20 mouse cellular contexts compared by ENCODE assay signal in genomic region chr16:33141758-33142280, GRCm38 (mm10). TPM values are rescaled to one million over a fixed set of nuclear protein-coding genes. Genes with fewer than 3 reads are reported as not detected.
DNase-seq lines count a peak whose midpoint lies in the region; TF ChIP-seq lines count a peak whose summit lies in the region.
"Had no signal": no experiment of that assay in that cellular context is flagged by ENCODE, and none has a peak within 500 bp of the region (broad histone marks: within the 10 kb centered on the region; RNA-seq: fewer than 3 reads in every experiment).

No protein-coding gene starts in this region.

- H3K9ac ChIP-seq in CH12.LX (ENCODE audit: insufficient read depth, low read depth) (no peak overlapping the region), ES-E14 (ENCODE audit: insufficient read depth, low read depth, low read length, poor library complexity, severe bottlenecking) (no peak overlapping the region)
- H3K9ac ChIP-seq: embryonic facial prominence, embryonic 13.5 days; embryonic facial prominence, embryonic 15.5 days; forebrain, embryonic 12.5 days had no signal

- dilution Hi-C loops in CH12.LX (cut with MboI; ENCODE audit: extremely low pct_ligation_motif_present, extremely low pct_unique_long_range_greater_than_20kb, low sequenced_read_pairs) = no loop called here

- H3K4me3 ChIP-seq in CH12.LX (replicated peaks in 1 of 3; ENCODE audit: low read depth in 2 of 3, low read length in 2 of 3, poor library complexity in 1 of 3) (no peak overlapping the region), ES-E14 (ENCODE audit: insufficient read depth in 1 of 2, low read depth in 1 of 2, low read length in 2 of 2, poor library complexity in 1 of 2, severe bottlenecking in 1 of 2) (no peak overlapping the region)
- H3K4me3 ChIP-seq: embryonic facial prominence, embryonic 13.5 days; embryonic facial prominence, embryonic 15.5 days; erythroblast, embryonic 14.5 days; forebrain, embryonic 10.5 days; forebrain, embryonic 12.5 days had no signal

- H3K27ac ChIP-seq in CH12.LX (ENCODE audit: insufficient read depth, low read depth) (no peak overlapping the region), ES-E14 (ENCODE audit: insufficient read depth, low read depth, low read length, poor library complexity, severe bottlenecking) (no peak overlapping the region)
- H3K27ac ChIP-seq: embryonic facial prominence, embryonic 13.5 days; embryonic facial prominence, embryonic 15.5 days; forebrain, embryonic 10.5 days; forebrain, embryonic 12.5 days had no signal

- TF ChIP-seq RAD21 in CH12.LX (IDR thresholded peaks at IDR 0.05; ENCODE audit: low read depth, low read length) = no peak

- H3K4me1 ChIP-seq in CH12.LX (ENCODE audit: control insufficient read depth in 1 of 2, insufficient read depth in 2 of 2) (no peaks in the 10 kb centered on the region), ES-E14 (ENCODE audit: control insufficient read depth in 2 of 2, insufficient read depth in 2 of 2, low read length in 2 of 2, poor library complexity in 1 of 2) (peaks cover 0 to 9% of the 10 kb centered on the region in 2 experiments; a peak in 2 of 4 replicates)
- H3K4me1 ChIP-seq: embryonic facial prominence, embryonic 13.5 days; embryonic facial prominence, embryonic 15.5 days; forebrain, embryonic 10.5 days; forebrain, embryonic 12.5 days had no signal

- H3K9me3 ChIP-seq in CH12.LX (replicated peaks; ENCODE audit: low read length) (peaks cover 2% of the 10 kb centered on the region), ES-E14 (ENCODE audit: control insufficient read depth, insufficient read depth, low read depth, low read length) (no peaks in the 10 kb centered on the region)
- H3K9me3 ChIP-seq: embryonic facial prominence, embryonic 13.5 days; embryonic facial prominence, embryonic 15.5 days; forebrain, embryonic 10.5 days; forebrain, embryonic 12.5 days had no signal

- in situ Hi-C loops in CH12.LX (cut with MboI; ENCODE audit: low pct_ligation_motif_present, low pct_unique_long_range_greater_than_20kb, low sequenced_read_pairs) (no loop called here), ES-E14 (cut with MboI; ENCODE audit: low sequenced_read_pairs in 2 of 2, unreplicated experiment in 2 of 2) (no loop called here)

- H3K79me2 ChIP-seq in CH12.LX (replicated peaks; ENCODE audit: control insufficient read depth, extremely low read depth, insufficient read depth, poor library complexity, severe bottlenecking) = no peaks in the 10 kb centered on the region

- H3K36me3 ChIP-seq in CH12.LX (replicated peaks in 1 of 2; ENCODE audit: control insufficient read depth in 1 of 2, insufficient read depth in 1 of 2, low read length in 1 of 2) (no peaks in the 10 kb centered on the region), ES-E14 (ENCODE audit: control insufficient read depth, insufficient read depth, low read length, poor library complexity, severe bottlenecking) (no peaks in the 10 kb centered on the region)
- H3K36me3 ChIP-seq: embryonic facial prominence, embryonic 13.5 days; embryonic facial prominence, embryonic 15.5 days; forebrain, embryonic 10.5 days; forebrain, embryonic 12.5 days had no signal

- H3K27me3 ChIP-seq in CH12.LX (replicated peaks) = peaks cover 4% of the 10 kb centered on the region
- H3K27me3 ChIP-seq: embryonic facial prominence, embryonic 13.5 days; embryonic facial prominence, embryonic 15.5 days; forebrain, embryonic 12.5 days had no signal

- TF ChIP-seq EP300 in CH12.LX (IDR thresholded peaks at IDR 0.05; ENCODE audit: low read length) = no peak

- no peak for DNase-seq in CH12.LX (ENCODE audit: extremely low read depth)
- DNase-seq in ES-E14 (ENCODE audit: low read depth, low spot score) = no peak
- peak; percentile 81 for DNase-seq in ZHBTc4 (ENCODE audit: low read depth, low spot score)
- DNase-seq in testis, postnatal 14 days (ENCODE audit: low spot score) = no peak
- no peak for DNase-seq in left cerebral cortex, adult 11 months (ENCODE audit: low spot score)
- DNase-seq: adrenal gland, adult 2 months; adrenal gland, postnatal 25 days; B cell, adult 2 months; cerebellum, adult 11 months; cerebellum, adult 18-20 months; cerebellum, adult 8-10 months; cerebellum, adult 9-11 months; cerebellum, postnatal 14 days; cerebellum, postnatal 36 days; embryo, embryonic 11 days had no signal

- no peak for TF ChIP-seq POLR2A in CH12.LX (IDR thresholded peaks at IDR 0.05; ENCODE audit: low read depth, low read length)

- no peak overlapping the region for H3K4me2 ChIP-seq in CH12.LX (ENCODE audit: insufficient read depth, low read depth, poor library complexity, severe bottlenecking)
- H3K4me2 ChIP-seq: embryonic facial prominence, embryonic 13.5 days; embryonic facial prominence, embryonic 15.5 days; forebrain, embryonic 12.5 days had no signal

- TF ChIP-seq CTCF in CH12.LX (conservative IDR thresholded peaks at IDR 0.05 in 1 of 2, IDR thresholded peaks at IDR 0.05 in 1 of 2; ENCODE audit: low read depth in 2 of 2, low read length in 2 of 2) = no peak

TF ChIP-seq in CH12.LX, 34 proteins besides CTCF, POLR2A, EP300 and RAD21:
- no peak for TF ChIP-seq MEF2A (IDR thresholded peaks at IDR 0.05; ENCODE audit: borderline replicate concordance, low read depth, low read length)
- no peak for TF ChIP-seq TBP (conservative IDR thresholded peaks at IDR 0.05; ENCODE audit: low read depth, low read length)
- peak; percentile 57; the same call in 1 of the 2 replicates for TF ChIP-seq ZNF384 (IDR thresholded peaks at IDR 0.05; ENCODE audit: low read depth, low read length)
- no peak for TF ChIP-seq PAX5 (IDR thresholded peaks at IDR 0.05; ENCODE audit: low read length)

TF ChIP-seq in ES-E14, 5 proteins besides CTCF, POLR2A, EP300 and RAD21:
- TF ChIP-seq ZNF384 (IDR thresholded peaks at IDR 0.05; ENCODE audit: low read depth, low read length) (peak; percentile 96), ZC3H11A (IDR thresholded peaks at IDR 0.05; ENCODE audit: borderline replicate concordance, low read depth, low read length) (no peak), HCFC1 (IDR thresholded peaks at IDR 0.05; ENCODE audit: borderline replicate concordance, insufficient read depth, low read length) (no peak), CHD2 (IDR thresholded peaks at IDR 0.05; ENCODE audit: low read depth, low read length) (no peak), MAFK (IDR thresholded peaks at IDR 0.05; ENCODE audit: insufficient read depth, low read depth, low read length) (0 out of 2 replicates have a peak, but pooled peaks have one; percentile 12)

RNA-seq across cellular contexts. Expression of gene Osbpl11, which starts 43.1 kb away (rescaled TPM):
- total RNA-seq in CH12.LX (2012; rRNA removed) (12.9 and 13.8 TPM in 2 replicates), CH12.LX (2014; rRNA removed) (10.5 and 10.8 TPM in 2 replicates), ES-E14 (2012; rRNA removed) (15.2 and 15.6 TPM in 2 replicates)
- 11.4 and 12.1 TPM in 2 replicates for polyA plus RNA-seq in CH12.LX (2012; ENCODE audit: insufficient read length, low read depth)
